Mouse (Mus musculus): ENCODE results near the gene Tmem52. TPM values are rescaled to one million over a fixed set of nuclear protein-coding genes. Genes with fewer than 3 reads are reported as not detected.
"Not testable (repeated sequence)": the region's sequence is repeated elsewhere in the genome, so short reads cannot be mapped to it uniquely, and the experiment has no call there.

The Tmem52 gene
- total RNA-seq, 4 experiments from 2014 or later = 0.41 to 2.0 (median 1.7) TPM

DNA sequence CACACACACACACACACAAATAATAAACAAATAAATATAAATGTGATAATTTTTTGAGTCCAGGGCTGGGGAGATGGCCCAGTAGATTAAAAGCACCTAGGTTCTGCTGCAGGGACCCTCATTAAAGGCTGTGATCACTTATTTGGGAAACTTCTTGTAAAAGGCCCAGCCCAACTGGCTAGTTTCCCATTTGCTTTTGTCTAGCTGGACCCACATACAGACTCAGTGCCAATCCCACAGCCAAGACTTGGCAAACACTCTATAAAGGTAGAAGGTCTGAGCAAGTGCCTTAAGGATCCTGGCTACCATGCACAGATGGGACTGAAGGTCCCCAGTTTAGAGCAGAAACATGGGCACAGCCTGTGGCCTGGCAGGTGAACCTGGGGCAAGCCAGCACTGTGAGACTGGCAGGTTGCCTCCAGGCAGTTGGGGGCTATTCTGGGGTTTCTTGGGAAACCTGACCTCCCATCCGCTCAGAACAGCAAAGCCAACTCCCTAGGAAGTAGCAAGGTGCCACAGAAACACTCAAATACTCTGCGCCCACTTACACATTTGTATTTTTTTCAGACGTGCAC lies 3.9 kb downstream of the Tmem52 start:
- no peak for DNase-seq (ENCODE audit: low spot score in 2 of 2)

DNA sequence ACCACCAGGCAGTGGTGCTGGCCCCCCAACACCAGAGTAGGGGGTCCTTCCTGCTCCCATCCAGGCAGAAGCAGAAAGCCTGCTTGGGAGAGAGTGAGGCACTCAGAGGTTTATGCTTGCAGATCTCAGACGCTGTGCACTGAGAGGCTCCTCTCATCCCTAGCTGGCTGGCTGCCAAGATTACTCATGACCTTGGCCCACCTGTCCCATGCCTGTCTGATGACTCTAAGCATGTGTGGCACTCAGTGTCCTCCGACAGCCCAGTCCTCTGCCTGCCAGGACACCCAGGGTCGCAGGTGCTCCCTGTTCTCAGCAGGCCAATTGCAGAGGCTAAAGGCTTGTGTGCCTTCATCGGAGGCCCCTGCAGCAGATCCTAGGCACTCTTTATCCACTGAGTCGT lies 4.4 kb downstream of the Tmem52 start:
- DNase-seq (ENCODE audit: low spot score in 2 of 2) = no peak

DNA sequence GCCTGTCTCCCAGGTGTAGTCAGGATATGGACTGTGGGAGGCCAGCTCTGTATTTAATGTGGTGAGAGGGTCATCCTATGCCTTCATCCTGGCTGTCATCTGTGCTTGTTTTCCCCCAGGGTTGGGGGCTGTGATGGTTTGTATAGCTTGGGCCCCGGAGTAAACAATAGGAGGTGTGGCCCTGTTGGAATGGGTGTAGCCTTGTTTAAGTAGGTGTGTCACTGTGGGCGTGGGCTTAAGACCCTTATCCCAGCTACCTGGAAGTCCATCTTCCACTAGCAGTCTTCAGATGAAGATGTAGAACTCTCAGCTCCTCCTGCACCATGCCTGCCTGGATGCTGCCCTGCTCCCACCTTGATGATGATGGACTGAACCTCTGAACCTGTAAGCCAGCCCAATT lies 4.9 kb downstream of the Tmem52 start:
- DNase-seq (ENCODE audit: low spot score in 2 of 2) = not testable (repeated sequence)

DNA sequence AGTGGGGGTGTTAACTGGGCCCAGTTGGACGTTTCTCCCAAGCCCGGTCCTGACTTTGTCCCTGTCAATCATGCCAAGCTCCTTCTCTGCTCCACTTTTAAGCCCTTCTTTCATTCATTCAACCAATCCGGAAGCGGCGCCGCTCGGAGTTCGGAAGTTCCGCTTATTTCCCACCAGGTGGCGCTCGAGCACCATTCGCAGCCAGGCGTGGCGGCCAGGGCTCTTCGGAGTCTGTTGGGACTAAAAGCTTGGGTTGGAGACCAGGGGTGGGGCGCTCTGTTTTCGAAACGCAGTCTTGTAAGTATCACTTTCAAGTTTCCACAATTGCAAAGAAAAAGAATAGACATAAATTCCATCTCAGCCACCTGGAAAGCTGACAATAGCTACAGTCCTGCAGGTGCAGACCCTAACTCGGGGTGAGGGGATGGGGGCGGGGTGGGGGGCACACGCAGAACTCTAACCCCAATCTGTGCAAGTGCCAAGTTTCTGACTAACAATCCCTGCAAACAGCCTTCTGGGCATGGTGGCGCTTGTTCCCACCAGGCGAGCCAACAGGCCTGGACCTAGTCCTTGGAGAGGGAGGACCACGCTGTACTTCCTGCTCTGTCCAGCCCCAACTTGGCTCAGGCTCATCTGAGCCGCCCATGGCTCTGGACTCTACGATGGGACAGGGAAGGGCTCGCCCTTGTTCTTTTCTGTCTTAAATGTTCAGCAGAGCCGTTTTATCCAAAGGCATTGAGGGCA lies 12.6 kb downstream of the Tmem52 start:
- DNase-seq (ENCODE audit: low spot score in 2 of 2) = peak in 1 of 2 experiments; percentile 65

DNA sequence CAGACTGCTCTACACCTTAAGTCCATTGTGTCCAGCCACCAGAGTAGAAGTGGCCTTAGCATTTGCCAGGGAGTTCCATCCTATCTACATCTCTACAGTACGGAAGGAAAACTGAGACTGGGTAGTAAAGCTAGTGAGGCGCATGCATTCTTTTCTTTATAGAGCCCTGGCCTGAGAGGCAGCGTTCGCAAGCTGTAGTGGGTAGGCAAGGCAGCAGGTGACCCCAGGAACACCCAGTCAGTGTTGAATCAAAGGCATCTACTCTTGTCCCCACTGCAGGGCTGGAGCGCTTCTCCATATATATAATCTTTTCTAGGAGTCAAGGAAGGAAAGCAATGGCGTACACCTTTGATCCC lies 13.2 kb downstream of the Tmem52 start:
- DNase-seq (ENCODE audit: low spot score in 2 of 2) = no peak

DNA sequence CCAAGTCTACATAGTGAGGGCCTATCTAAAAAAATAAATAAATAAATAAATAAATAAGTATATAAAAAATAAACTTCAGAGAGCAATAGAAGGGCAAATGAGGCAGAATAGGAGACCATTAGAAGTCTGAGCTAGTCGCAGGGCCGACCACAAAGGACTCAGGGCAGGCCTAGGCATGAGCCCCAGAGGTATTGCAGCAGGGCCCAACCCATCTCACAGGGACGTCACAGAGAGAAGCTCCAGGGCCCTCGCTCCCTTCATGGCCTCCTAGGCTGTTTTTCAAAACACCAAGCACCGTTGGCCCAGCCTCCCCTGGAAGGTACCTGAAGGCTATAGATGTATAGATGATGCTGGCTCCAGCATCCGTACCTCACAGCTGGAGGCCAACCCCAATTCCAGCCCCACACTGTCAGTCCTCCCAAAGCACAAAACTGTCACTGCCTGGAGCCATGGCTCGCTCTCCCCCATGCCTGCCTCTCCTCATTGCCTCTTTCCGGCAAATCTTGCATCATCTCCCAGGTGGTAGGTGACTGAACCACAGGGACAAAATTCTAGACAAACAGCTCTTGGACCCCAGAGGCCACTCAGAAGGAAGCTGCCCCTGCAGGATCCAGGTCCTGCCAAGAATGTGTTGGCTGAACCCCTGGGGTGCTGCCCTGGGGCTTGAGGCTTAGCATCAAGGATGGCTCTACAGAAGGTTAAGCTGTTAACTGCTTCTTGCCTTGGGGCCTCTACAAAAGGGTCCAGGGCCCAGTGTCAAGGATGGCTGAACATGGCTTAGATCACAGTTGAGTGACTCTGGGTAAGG lies 14.0 kb downstream of the Tmem52 start:
- no peak for DNase-seq (ENCODE audit: low spot score in 2 of 2)

DNA sequence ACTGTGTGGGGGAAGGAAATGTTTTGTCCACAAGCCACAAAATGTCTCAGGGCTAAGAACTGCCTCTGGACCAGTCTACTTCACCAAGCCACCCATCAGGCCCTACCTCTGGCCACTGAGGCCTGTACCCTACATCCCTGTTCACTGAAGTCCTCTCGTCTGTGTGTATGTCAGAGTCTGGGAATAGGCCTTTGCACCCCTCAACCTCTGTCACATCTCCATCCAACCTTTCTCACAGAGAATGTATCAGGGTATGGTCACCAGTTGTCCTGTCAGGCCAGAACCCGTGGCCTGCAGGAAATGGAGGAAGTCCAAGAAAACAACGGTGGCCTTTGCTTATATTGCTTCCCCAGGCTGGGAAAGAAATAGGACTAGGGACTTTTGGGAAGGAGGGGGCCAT lies 16.6 kb downstream of the Tmem52 start:
- no peak for DNase-seq (ENCODE audit: low spot score in 2 of 2)

DNA sequence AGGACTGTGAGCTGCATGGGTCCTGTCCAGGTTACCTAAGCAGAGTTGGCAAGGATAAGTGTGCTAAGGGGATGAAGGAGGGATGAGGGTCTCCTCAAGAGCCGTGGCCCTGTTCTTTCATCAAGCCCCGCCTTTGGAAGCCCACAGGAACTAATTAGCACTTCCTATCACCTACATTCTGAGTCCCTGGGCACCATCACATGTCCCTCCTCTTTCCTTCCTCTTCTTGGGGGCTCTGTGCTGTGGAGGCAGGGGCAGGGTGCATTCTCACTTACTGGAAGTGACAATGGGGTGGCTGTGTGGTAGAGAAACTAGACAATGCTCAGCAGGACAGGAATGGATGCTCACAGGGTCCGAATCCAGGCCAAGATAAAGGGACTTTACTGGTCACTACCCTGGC lies 18.8 kb downstream of the Tmem52 start:
- no peak for DNase-seq (ENCODE audit: low spot score in 2 of 2)

DNA sequence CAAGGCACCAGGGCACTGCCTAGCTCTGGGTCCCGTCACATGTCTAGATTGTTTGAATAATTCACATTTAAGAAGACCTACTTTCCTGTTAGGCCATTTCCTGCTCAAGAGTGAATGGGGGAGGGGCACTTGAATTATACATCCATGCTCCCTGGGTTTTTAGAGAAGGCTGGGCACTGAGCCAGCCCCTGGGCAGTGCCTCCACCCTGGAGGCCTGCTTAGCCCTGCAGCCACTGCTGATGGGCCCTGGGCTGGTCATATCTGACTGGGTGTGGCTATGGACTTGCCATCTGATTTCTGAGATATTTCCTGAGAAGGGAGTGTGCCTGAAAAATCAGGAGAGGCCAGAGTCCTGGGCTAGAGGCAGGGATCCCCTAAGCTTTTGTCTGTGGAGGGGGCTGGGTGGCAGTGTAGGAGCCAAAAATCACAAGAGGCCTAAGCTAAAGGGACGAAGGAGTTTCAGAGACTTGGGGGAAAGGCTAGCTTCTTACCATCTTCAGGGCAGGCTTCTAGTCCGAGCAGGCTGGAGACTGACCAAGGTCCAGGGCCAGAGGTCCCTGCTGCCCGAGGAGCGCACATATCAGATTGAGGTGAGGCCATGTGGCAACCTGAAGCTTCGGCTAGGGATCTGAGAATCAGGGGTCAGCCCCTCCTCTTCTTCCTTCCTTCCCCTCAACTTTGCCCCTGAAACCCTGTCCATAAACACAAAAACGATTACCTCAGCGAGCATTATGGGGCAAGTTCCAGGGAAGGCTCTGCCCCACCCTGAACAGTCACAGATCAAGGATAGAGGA lies 19.5 kb downstream of the Tmem52 start:
- DNase-seq (ENCODE audit: low spot score in 2 of 2) = peak in 1 of 2 experiments; percentile 52

DNA sequence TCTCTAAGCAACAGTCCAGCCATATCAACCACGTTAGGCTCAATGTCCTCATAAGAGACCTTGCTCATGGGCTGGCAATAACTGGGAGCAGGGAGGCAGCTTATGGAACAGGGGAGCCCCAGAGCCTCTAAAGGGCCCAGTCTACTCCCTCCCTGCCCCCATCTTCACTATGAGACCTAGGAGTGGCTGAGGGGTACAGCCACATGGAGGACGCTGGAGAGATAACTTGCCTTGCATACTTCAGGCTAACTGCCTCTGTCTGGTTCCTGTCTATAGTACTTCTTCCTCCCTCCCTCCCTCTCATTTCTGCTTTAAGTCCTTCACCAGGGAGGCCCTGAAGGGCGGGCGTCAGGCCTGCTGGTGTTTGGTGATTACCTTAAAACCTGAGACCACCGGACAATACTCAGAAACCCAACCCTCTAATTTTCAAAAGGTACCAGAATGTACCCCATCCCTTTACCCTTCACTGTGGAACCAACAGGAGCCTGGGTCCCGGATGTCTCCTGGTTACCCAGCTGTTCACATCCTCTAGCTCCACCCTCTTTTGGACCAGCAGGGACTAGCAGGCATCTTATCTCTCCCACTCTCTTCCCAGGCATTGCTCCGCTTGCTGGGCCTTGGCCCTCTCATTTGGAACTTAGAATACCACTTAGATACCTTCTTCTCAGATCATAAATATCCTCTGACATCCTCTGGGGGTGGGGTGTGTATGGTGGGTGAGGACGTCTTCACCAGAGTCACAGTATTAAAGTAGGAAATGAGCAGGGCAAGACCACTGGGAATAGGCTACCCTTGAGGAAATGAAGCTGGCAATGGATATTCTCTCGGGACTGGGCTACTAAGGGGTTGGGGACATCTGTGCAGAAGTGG lies 20.4 kb downstream of the Tmem52 start:
- DNase-seq (ENCODE audit: low spot score in 2 of 2) = no peak

DNA sequence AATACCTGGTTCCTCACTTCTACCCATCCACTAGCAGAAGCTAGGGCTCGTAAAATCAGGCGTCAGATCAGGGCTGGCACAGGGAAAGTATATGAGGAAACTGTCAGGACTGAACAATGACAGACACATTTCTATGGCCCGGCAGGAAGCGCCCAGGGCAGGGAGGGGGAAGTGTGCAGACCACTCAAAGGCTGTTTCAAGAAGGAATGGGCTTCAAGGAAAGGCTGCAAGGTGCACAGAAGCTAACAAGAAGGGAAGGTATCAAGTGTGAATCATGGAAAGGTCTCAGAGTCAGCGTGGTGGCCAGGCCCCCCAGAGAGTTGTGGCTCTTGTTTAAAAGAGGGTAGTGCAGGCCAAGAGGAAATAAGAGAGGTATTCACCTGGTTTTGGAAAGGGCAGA lies 21.5 kb downstream of the Tmem52 start:
- no peak for DNase-seq (ENCODE audit: low spot score in 2 of 2)

DNA sequence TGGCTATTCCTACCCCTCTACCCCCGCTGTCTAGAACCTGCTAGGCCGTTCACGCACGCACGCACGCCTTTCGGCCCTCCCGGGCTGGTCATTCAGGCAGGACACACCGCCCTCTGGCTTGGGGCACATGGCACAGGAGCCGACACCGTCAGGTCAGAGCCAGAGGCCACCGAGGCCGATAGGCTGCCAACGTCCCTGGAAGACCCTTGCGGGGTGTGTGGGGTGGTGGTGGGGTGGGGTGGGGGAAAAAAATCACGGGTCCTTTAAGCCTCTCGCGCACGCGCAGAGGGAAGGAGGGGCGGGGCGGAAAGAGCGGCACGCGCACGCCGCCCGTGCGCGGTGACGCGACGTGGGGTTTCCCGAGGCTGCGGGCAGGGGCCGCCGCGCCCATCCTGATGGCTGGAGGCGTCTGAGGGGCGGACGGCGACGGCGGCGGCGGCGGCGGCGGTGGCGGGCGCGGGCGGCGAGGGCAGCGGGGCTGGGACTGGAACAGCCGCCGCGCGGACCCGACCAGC lies 22.1 kb downstream of the Tmem52 start, which contains the start of gene Gnb1:
TSS of gene Gnb1 (plus strand) at position 372 of the 515 bp plus-strand sequence.
- peak; percentile 85 to 89 for DNase-seq (ENCODE audit: low spot score in 2 of 2)

DNA sequence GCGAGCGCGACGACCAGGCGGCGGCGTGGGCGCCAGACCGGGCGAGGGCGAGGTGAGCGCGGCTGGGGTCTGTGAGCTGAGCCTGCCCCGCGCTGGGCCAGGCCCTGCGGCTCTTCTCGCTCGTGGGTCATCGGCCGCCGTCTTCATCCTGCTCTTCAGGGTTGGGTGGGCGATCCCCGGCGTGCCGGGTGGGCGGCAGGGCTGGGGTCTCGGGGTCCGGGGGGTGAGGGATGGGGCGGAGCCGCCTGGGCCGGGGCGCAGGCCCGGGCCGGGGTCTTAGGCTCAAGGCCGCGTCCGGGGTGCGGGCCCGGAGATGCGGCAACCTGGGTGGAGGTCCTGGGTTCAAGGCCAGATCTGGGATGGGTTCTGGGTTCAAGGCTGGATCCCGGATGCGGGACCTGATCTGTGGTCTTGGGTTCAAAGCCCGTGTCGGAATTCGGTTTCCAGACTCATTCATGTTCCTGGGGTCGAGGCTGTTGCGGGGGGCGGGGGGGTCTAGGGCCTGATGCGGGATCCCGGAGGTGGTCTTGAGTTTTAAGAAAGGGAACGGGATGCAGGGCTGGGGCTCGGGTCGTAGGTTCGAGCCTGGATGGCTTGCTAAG lies 22.7 kb downstream of the Tmem52 start:
- DNase-seq (ENCODE audit: low spot score in 2 of 2) = peak in 1 of 2 experiments; percentile 30

DNA sequence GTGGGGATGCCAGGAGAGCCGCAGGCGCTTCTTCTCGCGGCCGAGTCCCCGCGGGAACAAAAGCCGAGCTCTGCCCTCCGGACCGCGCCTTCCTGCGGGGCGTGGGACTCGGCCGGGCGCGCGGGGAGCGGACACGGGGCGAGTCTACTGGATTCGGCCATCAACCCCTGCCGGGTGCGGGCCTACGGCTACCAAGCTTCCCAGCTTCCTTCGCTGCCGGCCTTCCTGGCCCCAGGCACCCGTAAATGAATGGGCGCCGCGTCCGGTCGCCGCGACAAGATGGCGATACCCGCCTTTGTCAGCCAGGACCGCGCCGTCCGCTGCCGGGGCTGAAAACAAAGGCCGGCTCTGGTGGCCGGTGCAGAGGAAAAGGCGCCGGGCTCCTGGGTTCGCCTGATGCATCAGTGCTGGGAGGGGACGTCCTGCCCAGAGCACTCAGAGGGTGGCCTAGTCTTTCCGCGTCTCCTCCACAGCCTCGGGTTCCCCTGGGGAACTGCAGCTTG lies 23.3 kb downstream of the Tmem52 start:
- DNase-seq (ENCODE audit: low spot score in 2 of 2) = peak in 1 of 2 experiments; percentile 30

DNA sequence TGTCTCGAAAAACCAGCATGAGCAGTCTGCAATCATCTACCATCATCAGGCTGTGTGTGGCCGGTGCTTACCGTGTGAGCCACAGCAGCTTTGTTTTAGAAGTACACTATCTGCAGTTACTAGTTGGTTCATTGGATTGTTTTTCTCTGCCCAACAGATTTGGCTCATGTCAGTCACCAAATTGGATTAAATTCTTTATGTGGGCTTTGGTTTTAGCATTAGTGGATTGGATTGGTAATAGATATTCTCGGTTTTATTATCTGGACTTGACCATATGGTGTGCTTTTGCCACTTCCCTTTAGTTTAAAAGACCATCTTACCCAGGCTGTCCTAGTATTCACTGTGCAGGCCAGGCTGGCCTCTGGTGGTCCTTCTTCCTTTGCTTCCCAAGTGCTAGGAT lies 26.0 kb downstream of the Tmem52 start:
- DNase-seq (ENCODE audit: low spot score in 2 of 2) = no peak

DNA sequence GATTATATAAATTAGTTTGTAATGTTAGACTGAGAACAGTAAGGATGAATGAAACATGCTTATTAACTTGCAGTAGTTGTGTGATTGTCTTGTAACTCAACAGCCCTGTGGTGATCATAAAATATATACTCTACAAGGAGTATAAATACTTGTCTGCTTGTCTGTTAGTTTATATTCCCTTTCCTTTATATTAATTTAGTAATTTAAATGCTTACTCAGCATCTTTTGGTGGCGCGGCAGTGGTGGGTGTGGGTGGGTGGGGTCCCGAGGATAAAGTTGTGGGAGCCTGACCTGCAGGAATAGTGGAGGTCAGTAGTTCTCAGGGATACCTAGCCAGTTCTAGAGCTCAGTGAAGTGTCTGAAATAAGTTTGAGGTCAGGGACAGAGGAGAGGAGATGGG lies 29.0 kb downstream of the Tmem52 start:
- DNase-seq (ENCODE audit: low spot score in 2 of 2) = no peak

DNA sequence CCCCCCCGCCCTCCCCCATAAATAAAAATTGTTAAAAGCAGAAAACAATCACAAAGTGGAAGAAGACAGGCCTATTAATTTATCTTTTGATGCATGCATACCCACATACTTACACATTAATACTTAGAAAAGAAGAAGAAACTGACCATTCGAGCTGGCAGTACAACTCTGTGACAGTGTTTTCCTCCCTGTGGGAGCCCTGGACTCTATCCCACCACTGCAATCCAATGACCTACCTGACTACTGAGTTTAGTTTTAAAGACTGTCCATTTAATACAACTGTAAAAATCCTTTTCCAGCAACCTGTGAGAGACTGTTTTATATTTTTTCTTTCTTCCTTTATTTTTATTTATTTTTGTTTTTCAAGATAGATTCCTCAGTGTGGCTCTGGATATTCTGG lies 32.2 kb downstream of the Tmem52 start:
- no peak for DNase-seq (ENCODE audit: low spot score in 2 of 2)

DNA sequence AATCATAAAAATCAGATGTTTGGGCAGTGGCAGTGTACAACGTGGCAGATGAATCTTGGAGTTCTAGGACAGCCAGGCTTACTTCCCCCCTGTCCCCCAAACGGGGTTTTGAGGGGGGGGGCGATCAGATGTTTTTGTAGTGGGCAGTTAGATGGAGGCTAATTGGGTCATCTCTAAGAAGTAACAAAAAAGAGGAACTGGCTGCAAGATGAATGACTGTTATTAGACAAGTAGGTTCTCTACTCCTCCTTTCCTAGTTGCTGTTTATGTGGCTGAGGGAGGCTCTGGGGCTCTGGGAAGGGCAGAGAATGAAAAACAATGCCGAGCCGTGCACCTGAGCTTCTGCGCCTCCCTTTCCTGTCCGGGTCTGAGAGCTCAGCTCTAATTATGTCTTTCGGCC lies 36.2 kb downstream of the Tmem52 start:
- DNase-seq (ENCODE audit: low spot score in 2 of 2) = no peak

DNA sequence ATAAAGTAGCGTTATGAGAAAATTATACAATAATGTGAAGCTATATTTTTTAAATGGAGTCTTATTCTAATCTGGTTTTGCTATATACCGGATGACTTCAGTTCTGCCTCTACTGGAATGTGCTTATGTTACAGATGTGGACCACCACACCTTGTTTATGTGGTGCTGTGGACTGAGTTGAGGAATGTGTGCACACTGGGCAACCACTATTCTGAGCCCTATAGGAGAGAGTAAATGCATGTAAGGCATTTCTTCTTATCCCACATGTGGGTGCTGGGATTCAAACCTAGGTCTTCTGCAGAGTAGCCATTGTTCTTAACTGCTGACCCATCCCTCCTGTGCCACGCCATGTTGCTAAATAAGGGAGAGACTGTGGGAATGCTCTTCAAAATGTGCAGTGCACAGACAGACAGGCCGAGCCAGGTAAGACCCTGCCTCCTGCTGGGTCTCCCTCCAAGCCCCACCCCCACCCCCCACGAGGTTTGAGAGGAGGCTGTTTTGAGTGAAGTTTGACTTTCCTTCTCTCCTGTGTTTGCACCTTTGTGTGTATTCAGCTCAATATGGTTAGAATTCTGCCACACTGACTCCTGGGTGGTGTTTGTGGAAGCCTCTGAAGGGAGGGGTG lies 36.9 kb downstream of the Tmem52 start:
- no peak for DNase-seq (ENCODE audit: low spot score in 2 of 2)

Measured in left cerebral cortex, adult 8-10 months (tissue).